Mouse (Mus musculus) midbrain, postnatal 0 days (tissue): ENCODE measurements around the gene Pgghg. TPM values are rescaled to one million over a fixed set of nuclear protein-coding genes. Genes with fewer than 3 reads are reported as not detected.

ENCODE experiments used
- ATAC-seq: fragments of 200-750 bp; cut with Nextera tagmentation; 2 replicates; pipeline ENCODE4 v1.8.0; 2017; ENCODE audit warnings: moderate number of reproducible peaks, mild to moderate bottlenecking, moderate TSS enrichment, moderate library complexity; ENCODE audit not compliant: low FRiP score
- DNase-seq: peaks from one replicate; pipeline ENCODE4 v3.0.0-alpha.2; 2015; ENCODE audit warnings: low spot score
- H3K27ac ChIP-seq: fragments of 300-500 bp; sonication (generic); 2 replicates; pipeline ENCODE4 v1.5.1; 2014; ENCODE audit warnings: low read depth, mild to moderate bottlenecking, low read length, mixed read lengths
- H3K27me3 ChIP-seq: fragments of 300-500 bp; sonication (generic); 2 replicates; pipeline ENCODE4 v1.6.1; 2014; ENCODE audit warnings: low read length, control low read depth, mixed read lengths; ENCODE audit not compliant: insufficient read depth
- H3K36me3 ChIP-seq: fragments of 300-500 bp; sonication (generic); 2 replicates; pipeline ENCODE4 v1.6.1; 2014; ENCODE audit warnings: low read length, control low read depth, mixed read lengths; ENCODE audit not compliant: insufficient read depth
- H3K4me1 ChIP-seq: fragments of 300-500 bp; sonication (generic); 2 replicates; pipeline ENCODE4 v1.6.1; 2014; ENCODE audit warnings: mild to moderate bottlenecking, control low read depth, antibody characterized with exemption, low read length, mixed read lengths; ENCODE audit not compliant: insufficient read depth
- H3K4me2 ChIP-seq: fragments of 300-500 bp; sonication (generic); 2 replicates; pipeline ENCODE4 v1.6.1; 2014; ENCODE audit warnings: low read depth, mild to moderate bottlenecking, low read length, mixed read lengths; ENCODE audit not compliant: poor library complexity, severe bottlenecking
- H3K4me3 ChIP-seq: fragments of 300-500 bp; sonication (generic); 2 replicates; pipeline ENCODE4 v1.5.1; 2014; ENCODE audit warnings: low read depth, mild to moderate bottlenecking, low read length, moderate library complexity
- H3K9ac ChIP-seq: fragments of 300-500 bp; sonication (generic); replicated peaks from 2 replicates; pipeline ENCODE4 v1.6.1; 2014; ENCODE audit warnings: mild to moderate bottlenecking, low read length, moderate library complexity, mixed read lengths; ENCODE audit not compliant: poor library complexity, severe bottlenecking
- H3K9me3 ChIP-seq: fragments of 300-500 bp; sonication (generic); 2 replicates; pipeline ENCODE4 v1.6.1; 2016; ENCODE audit warnings: low read length, control low read depth
- CTCF ChIP-seq: IDR thresholded peaks from 2 replicates; pipeline ENCODE4 v1.5.1; 2016; ENCODE audit warnings: antibody characterized with exemption, mild to moderate bottlenecking
- whole genome bisulfite sequencing: fragments of 180-500 bp; shearing (Covaris S2); extraction: QIAGEN DNeasy Blood & Tissue Kit; methylation state at CpG from one replicate; pipeline ENCODE4 v1.1.7; 2014; 5-methylcytosine and 5-hydroxymethylcytosine counted together
- polyA plus RNA-seq: library from polyadenylated mRNA; unstranded; fragments of >200 nt; fragmentation: Nextera tagmentation; extraction: Ambion mirVana; gene quantifications from 2 replicates; pipeline ENCODE4 v1.2.1, GENCODE M21; 2015
- total RNA-seq: library from RNA; depleted of rRNA; stranded (reverse); fragments of >200 nt; gene quantifications from 2 replicates; pipeline ENCODE4 v1.2.3, GENCODE M21; 2014; rRNA removed

Gene Pgghg
- total RNA-seq, result 7.8 and 10.5 TPM in 2 replicates
- 4.3 and 4.4 TPM in 2 replicates for polyA plus RNA-seq

GRCm38 (mm10) chr7:140941222-140942051 is at the start of gene Pgghg:
Gene Pgghg (plus strand): TSS chr7:140941391.
- H3K4me3 ChIP-seq, result peak within 1 kb of the TSS; percentile 29
- DNase-seq, result peak; percentile 70
- ATAC-seq, result peak; percentile 86
- 4% methylated on average over 33 of the region's 33 CpGs for WGBS
- H3K27ac ChIP-seq, result peak within 1 kb of the TSS; percentile 38; the same call in 1 of the 2 replicates
- no peaks in the 10 kb centered on the region for H3K27me3 ChIP-seq
- H3K4me2 ChIP-seq, result peak within 1 kb of the TSS; percentile 48
- H3K36me3 ChIP-seq, result no peaks in the 10 kb centered on the region
- H3K9ac ChIP-seq, result peak within 1 kb of the TSS; percentile 20; the same call in 1 of the 2 replicates
- H3K9me3 ChIP-seq, result no peaks in the 10 kb centered on the region
- peak; percentile 83 for TF ChIP-seq CTCF
- no peaks in the 10 kb centered on the region; the same call in 1 of the 2 replicates for H3K4me1 ChIP-seq

- Histone ChIP-seq H3K9me3 (no peaks in the 10 kb centered on the region), H3K4me3 (no peak overlapping the region), H3K9ac (no peak overlapping the region), H3K27me3 (no peaks in the 10 kb centered on the region), H3K4me2 (no peak overlapping the region), H3K27ac (no peak overlapping the region), H3K4me1 (no peaks in the 10 kb centered on the region), H3K36me3 (peaks cover 53% of the 10 kb centered on the region)
- 84% methylated on average over 7 of the region's 7 CpGs for WGBS
- TF ChIP-seq CTCF, result no peak
- DNase-seq (no peak), ATAC-seq (no peak)
These were observed 47.2 kb upstream of the Pgghg start for GRCm38 (mm10) chr7:140894031-140894430.

GRCm38 (mm10) chr7:140894611-140895010 is 46.6 kb upstream of the Pgghg start:
- Histone ChIP-seq H3K9me3 (no peaks in the 10 kb centered on the region), H3K27me3 (no peaks in the 10 kb centered on the region), H3K4me1 (no peaks in the 10 kb centered on the region), H3K4me3 (no peak overlapping the region), H3K36me3 (peaks cover 54% of the 10 kb centered on the region), H3K27ac (no peak overlapping the region), H3K4me2 (no peak overlapping the region), H3K9ac (no peak overlapping the region)
- DNase-seq, result no peak
- no peak for ATAC-seq
- 92% methylated on average over 3 of the region's 3 CpGs for WGBS
- no peak for TF ChIP-seq CTCF

- WGBS, result 90% methylated on average over 7 of the region's 7 CpGs
- H3K27ac ChIP-seq, result no peak overlapping the region
- no peaks in the 10 kb centered on the region for H3K4me1 ChIP-seq
- ATAC-seq (no peak), DNase-seq (no peak)
- H3K4me3 ChIP-seq, result no peak overlapping the region
- H3K36me3 ChIP-seq, result peaks cover 40% of the 10 kb centered on the region
- H3K9me3 ChIP-seq, result no peaks in the 10 kb centered on the region
- no peak overlapping the region for H3K9ac ChIP-seq
- no peak for TF ChIP-seq CTCF
- no peak overlapping the region for H3K4me2 ChIP-seq
- H3K27me3 ChIP-seq, result no peaks in the 10 kb centered on the region
These were observed 43.3 kb upstream of the Pgghg start for GRCm38 (mm10) chr7:140897863-140898262.

GRCm38 (mm10) chr7:140899121-140899520 is 42.1 kb upstream of the Pgghg start:
- H3K9me3 ChIP-seq, result no peaks in the 10 kb centered on the region
- H3K27ac ChIP-seq, result no peak overlapping the region
- no peak overlapping the region for H3K4me3 ChIP-seq
- H3K27me3 ChIP-seq, result no peaks in the 10 kb centered on the region
- no peak overlapping the region for H3K9ac ChIP-seq
- no peak overlapping the region for H3K4me2 ChIP-seq
- no peak for DNase-seq
- H3K36me3 ChIP-seq, result peaks cover 37% of the 10 kb centered on the region
- TF ChIP-seq CTCF, result no peak
- H3K4me1 ChIP-seq, result no peaks in the 10 kb centered on the region
- 77% methylated on average over 3 of the region's 3 CpGs for WGBS
- no peak for ATAC-seq

GRCm38 (mm10) chr7:140900220-140900619 is 41.0 kb upstream of the Pgghg start, which contains the start of gene Cox8b:
Gene Cox8b (minus strand): TSS chr7:140900446.
- no peak for TF ChIP-seq CTCF
- Histone ChIP-seq H3K4me2 (no peak within 1 kb of the TSS), H3K9me3 (no peaks in the 10 kb centered on the region), H3K27me3 (no peaks in the 10 kb centered on the region), H3K9ac (no peak within 1 kb of the TSS), H3K4me1 (no peaks in the 10 kb centered on the region), H3K4me3 (no peak within 1 kb of the TSS), H3K36me3 (peaks cover 32% of the 10 kb centered on the region), H3K27ac (no peak within 1 kb of the TSS)
- DNase-seq, result no peak
- WGBS, result 85% methylated on average over 10 of the region's 10 CpGs
- ATAC-seq, result no peak
